11 mouse cellular contexts compared by ENCODE assay signal in genomic region chr9:110255407-110256019, GRCm38 (mm10). TPM values are rescaled to one million over a fixed set of nuclear protein-coding genes. Genes with fewer than 3 reads are reported as not detected.
DNase-seq lines count a peak whose midpoint lies in the region; ATAC-seq and TF ChIP-seq lines count a peak whose summit lies in the region.
"Had no signal": no experiment of that assay in that cellular context is flagged by ENCODE, and none has a peak within 500 bp of the region (broad histone marks: within the 10 kb centered on the region; RNA-seq: fewer than 3 reads in every experiment).

No protein-coding gene starts in this region.

- no peaks in the 10 kb centered on the region for H3K36me3 ChIP-seq in embryonic facial prominence, embryonic 11.5 days (replicated peaks; ENCODE audit: control insufficient read depth, insufficient read depth, low read depth, low read length)
- H3K36me3 ChIP-seq in hindbrain, postnatal 0 days (ENCODE audit: insufficient read depth, low read length), result peaks cover 4% of the 10 kb centered on the region; the same call in 1 of the 2 replicates
- H3K36me3 ChIP-seq in midbrain, embryonic 16.5 days (ENCODE audit: control insufficient read depth, insufficient read depth, low read length), result peaks cover 19% of the 10 kb centered on the region

- H3K4me1 ChIP-seq in embryonic facial prominence, embryonic 11.5 days (ENCODE audit: control insufficient read depth, insufficient read depth, low read length), result no peaks in the 10 kb centered on the region
- H3K4me1 ChIP-seq in hindbrain, postnatal 0 days (ENCODE audit: insufficient read depth, low read length), result peaks cover 15% of the 10 kb centered on the region; the same call in 1 of the 2 replicates
- peaks cover 5% of the 10 kb centered on the region for H3K4me1 ChIP-seq in midbrain, embryonic 16.5 days (ENCODE audit: control insufficient read depth, insufficient read depth, low read length)

- no peak overlapping the region for H3K4me3 ChIP-seq in embryonic facial prominence, embryonic 11.5 days (ENCODE audit: low read depth, low read length)
- no peak overlapping the region for H3K4me3 ChIP-seq in hindbrain, postnatal 0 days (ENCODE audit: low read length)
- H3K4me3 ChIP-seq in midbrain, embryonic 16.5 days (ENCODE audit: low read depth, low read length), result no peak overlapping the region

- H3K27me3 ChIP-seq in embryonic facial prominence, embryonic 11.5 days (ENCODE audit: control insufficient read depth, insufficient read depth, low read length), result no peaks in the 10 kb centered on the region
- H3K27me3 ChIP-seq in hindbrain, postnatal 0 days (ENCODE audit: insufficient read depth, low read length), result no peaks in the 10 kb centered on the region
- no peaks in the 10 kb centered on the region for H3K27me3 ChIP-seq in midbrain, embryonic 16.5 days (ENCODE audit: control insufficient read depth, insufficient read depth, low read depth, low read length)

- peak; percentile 82 for ATAC-seq in embryonic facial prominence, embryonic 11.5 days (replicated peaks; ENCODE audit: insufficient number of reproducible peaks, low FRiP score, low TSS enrichment, low read depth)
- ATAC-seq in hindbrain, postnatal 0 days, result peak; percentile 89
- peak; percentile 57 for ATAC-seq in midbrain, embryonic 16.5 days
- no peak for ATAC-seq in megakaryocyte-erythroid progenitor cell, adult 5-6 weeks (replicated peaks; ENCODE audit: low FRiP score, low TSS enrichment, poor library complexity, severe bottlenecking)
- ATAC-seq: Patski had no signal

- H3K9me3 ChIP-seq in embryonic facial prominence, embryonic 11.5 days (replicated peaks; ENCODE audit: control insufficient read depth, low read length), result no peaks in the 10 kb centered on the region
- no peaks in the 10 kb centered on the region for H3K9me3 ChIP-seq in hindbrain, postnatal 0 days (ENCODE audit: low read length)
- no peaks in the 10 kb centered on the region for H3K9me3 ChIP-seq in midbrain, embryonic 16.5 days (replicated peaks; ENCODE audit: control insufficient read depth, low read length, poor library complexity, severe bottlenecking)

- TF ChIP-seq CTCF in hindbrain, postnatal 0 days (IDR thresholded peaks at IDR 0.05; ENCODE audit: low read depth), result no peak

- H3K4me2 ChIP-seq in embryonic facial prominence, embryonic 11.5 days (ENCODE audit: low read depth, low read length), result no peak overlapping the region
- H3K4me2 ChIP-seq in hindbrain, postnatal 0 days (ENCODE audit: low read depth, low read length), result no peak overlapping the region
- no peak overlapping the region for H3K4me2 ChIP-seq in midbrain, embryonic 16.5 days (ENCODE audit: low read length)

- peak; percentile 30 for DNase-seq in adrenal gland, postnatal 10 days
- no peak for DNase-seq in adrenal gland, postnatal 25 days
- no peak for DNase-seq in embryonic facial prominence, embryonic 11.5 days (ENCODE audit: low spot score)
- peak; percentile 69 for DNase-seq in hindbrain, postnatal 0 days (ENCODE audit: low spot score)
- DNase-seq in urinary bladder, postnatal 10 days (ENCODE audit: low spot score), result no peak
- DNase-seq in urinary bladder, postnatal 36 days (ENCODE audit: low spot score in 2 of 2), result no peak
- DNase-seq: heart, postnatal 10 days; lung, postnatal 14 days had no signal

- H3K9ac ChIP-seq in embryonic facial prominence, embryonic 11.5 days (replicated peaks; ENCODE audit: low read length), result no peak overlapping the region
- no peak overlapping the region for H3K9ac ChIP-seq in hindbrain, postnatal 0 days (replicated peaks; ENCODE audit: low read length)
- H3K9ac ChIP-seq in midbrain, embryonic 16.5 days (ENCODE audit: low read depth, low read length), result no peak overlapping the region

- no peak overlapping the region for H3K27ac ChIP-seq in embryonic facial prominence, embryonic 11.5 days (replicated peaks; ENCODE audit: low read depth, low read length)
- H3K27ac ChIP-seq in hindbrain, postnatal 0 days, result peak overlapping the region; percentile 68
- peak overlapping the region; percentile 10; the same call in 1 of the 2 replicates for H3K27ac ChIP-seq in midbrain, embryonic 16.5 days (ENCODE audit: low read length)

- 66% methylated on average over 15 of the region's 15 CpGs for WGBS in embryonic facial prominence, embryonic 11.5 days
- 7% methylated on average over 15 of the region's 15 CpGs for WGBS in hindbrain, postnatal 0 days
- WGBS in midbrain, embryonic 16.5 days, result 31% methylated on average over 15 of the region's 15 CpGs

RNA-seq across cellular contexts. Expression of gene Cspg5, which starts 11.9 kb away (rescaled TPM):
- 10 to 100 TPM; 13.6 to 18.6 TPM for total RNA-seq in adrenal gland, postnatal 10 days (2021)
- total RNA-seq in adrenal gland, postnatal 25 days (2021), result 23.1 and 26.6 TPM in 2 replicates
- polyA plus RNA-seq in embryonic facial prominence, embryonic 11.5 days (2014; fragmentation: Nextera tagmentation; extraction: Ambion mirVana), result 3.1 and 4.8 TPM in 2 replicates
- total RNA-seq in hindbrain, postnatal 0 days (2014; rRNA removed), result 412 and 470 TPM in 2 replicates
- polyA plus RNA-seq in hindbrain, postnatal 0 days (2015; fragmentation: Nextera tagmentation; extraction: Ambion mirVana), result 261 and 266 TPM in 2 replicates
- polyA plus RNA-seq in midbrain, embryonic 16.5 days (2015; fragmentation: Nextera tagmentation; extraction: Ambion mirVana), result 180 and 230 TPM in 2 replicates
- 0.42 and 1.7 TPM in 2 replicates for total RNA-seq in megakaryocyte-erythroid progenitor cell, adult 5-6 weeks (2014; fragmentation: Nextera tagmentation)
- 0.27 and 0.33 TPM in 2 replicates for total RNA-seq in megakaryocyte-erythroid progenitor cell, adult 5-6 weeks (2017)

RNA-seq across cellular contexts. Expression of gene Elp6, which starts 49.5 kb away (rescaled TPM):
- total RNA-seq in adrenal gland, postnatal 10 days (2021), result 1 to 10 TPM; 6.2 to 9.2 TPM
- total RNA-seq in adrenal gland, postnatal 25 days (2021), result 8.1 and 10.1 TPM in 2 replicates
- polyA plus RNA-seq in embryonic facial prominence, embryonic 11.5 days (2014; fragmentation: Nextera tagmentation; extraction: Ambion mirVana), result 35.1 and 37.7 TPM in 2 replicates
- total RNA-seq in hindbrain, postnatal 0 days (2014; rRNA removed), result 27.6 and 30.9 TPM in 2 replicates
- polyA plus RNA-seq in hindbrain, postnatal 0 days (2015; fragmentation: Nextera tagmentation; extraction: Ambion mirVana), result 30.0 and 31.1 TPM in 2 replicates
- polyA plus RNA-seq in midbrain, embryonic 16.5 days (2015; fragmentation: Nextera tagmentation; extraction: Ambion mirVana), result 39.4 and 41.0 TPM in 2 replicates
- total RNA-seq in megakaryocyte-erythroid progenitor cell, adult 5-6 weeks (2014; fragmentation: Nextera tagmentation), result 4.1 and 10.1 TPM in 2 replicates
- total RNA-seq in megakaryocyte-erythroid progenitor cell, adult 5-6 weeks (2017), result 6.3 and 10.2 TPM in 2 replicates

Comparison
In these comparisons a context has a peak if more than half of its experiments do, and no peak if none do; other contexts are left out.
1. DNase-seq: peak in adrenal gland, postnatal 10 days (single experiment) and hindbrain, postnatal 0 days (single experiment); none in adrenal gland, postnatal 25 days (single experiment), embryonic facial prominence, embryonic 11.5 days (single experiment), urinary bladder, postnatal 10 days (single experiment) and urinary bladder, postnatal 36 days (0 of 2).
2. RNA of gene Cspg5, which starts 11.9 kb away (total RNA-seq): 412 to 470 TPM in hindbrain, postnatal 0 days; 23.1 to 26.6 TPM in adrenal gland, postnatal 25 days, 13.6 to 18.6 TPM in adrenal gland, postnatal 10 days and 0.27 to 1.7 TPM in megakaryocyte-erythroid progenitor cell, adult 5-6 weeks; every median in the first group is over 10 times any median in the second.